Mouse (Mus musculus) neural tube, embryonic 15.5 days (tissue): ENCODE data around the gene Sdc4. TPM values are rescaled to one million over a fixed set of nuclear protein-coding genes. Genes with fewer than 3 reads are reported as not detected.

Experiments used
- ATAC-seq: fragments of 200-750 bp; cut with Nextera tagmentation; 2 replicates; pipeline ENCODE4 v1.8.0; 2017; ENCODE audit warnings: mild to moderate bottlenecking, moderate TSS enrichment, moderate library complexity; ENCODE audit not compliant: low FRiP score
- H3K27ac ChIP-seq: fragments of 300-500 bp; sonication (generic); replicated peaks from 2 replicates; pipeline ENCODE4 v1.5.1; 2015; ENCODE audit warnings: mild to moderate bottlenecking, inconsistent platforms
- H3K27me3 ChIP-seq: fragments of 300-500 bp; sonication (generic); replicated peaks from 2 replicates; pipeline ENCODE4 v1.6.1; 2015; ENCODE audit warnings: inconsistent platforms
- H3K36me3 ChIP-seq: fragments of 300-500 bp; sonication (generic); 2 replicates; pipeline ENCODE4 v1.6.1; 2015; ENCODE audit warnings: inconsistent platforms
- H3K4me1 ChIP-seq: fragments of 300-500 bp; sonication (generic); 2 replicates; pipeline ENCODE4 v1.6.1; 2015; ENCODE audit warnings: inconsistent platforms
- H3K4me2 ChIP-seq: fragments of 300-500 bp; sonication (generic); 2 replicates; pipeline ENCODE4 v1.6.1; 2015; ENCODE audit warnings: inconsistent platforms, mild to moderate bottlenecking, moderate library complexity
- H3K4me3 ChIP-seq: fragments of 300-500 bp; sonication (generic); replicated peaks from 2 replicates; pipeline ENCODE4 v1.5.1; 2015; ENCODE audit warnings: mild to moderate bottlenecking, inconsistent platforms
- H3K9ac ChIP-seq: fragments of 300-500 bp; sonication (generic); replicated peaks from 2 replicates; pipeline ENCODE4 v1.6.1; 2015; ENCODE audit warnings: mild to moderate bottlenecking, inconsistent platforms
- H3K9me3 ChIP-seq: fragments of 300-500 bp; sonication (generic); replicated peaks from 2 replicates; pipeline ENCODE4 v1.6.1; 2016; ENCODE audit warnings: inconsistent platforms
- WGBS: fragments of 180-500 bp; shearing (Covaris S2); methylation state at CpG from one replicate; pipeline ENCODE4 v1.1.7; 2015; ENCODE audit warnings: mixed read lengths; 5-methylcytosine and 5-hydroxymethylcytosine counted together
- polyA plus RNA-seq: library from polyadenylated mRNA; unstranded; fragments of >200 nt; fragmentation: Nextera tagmentation; extraction: Ambion mirVana; gene quantifications from 2 replicates; pipeline ENCODE4 v1.2.1, GENCODE M21; 2015

Gene Sdc4
- polyA plus RNA-seq, 1 experiment from 2014 or later: 9.0 TPM

- ATAC-seq: no peak
- Histone ChIP-seq H3K9ac (no peak overlapping the region), H3K4me3 (peak overlapping the region; percentile 23)
Observed at GRCm38 (mm10) chr2:164414167-164414566, 29.5 kb downstream of the Sdc4 start.

GRCm38 (mm10) chr2:164407708-164408107, 36.0 kb downstream of the Sdc4 start:
- WGBS: 2% methylated on average over 22 of the region's 22 CpGs
- peaks cover 23% of the 10 kb centered on the region for H3K4me1 ChIP-seq
- no peaks in the 10 kb centered on the region for H3K36me3 ChIP-seq
- no peak overlapping the region for H3K4me3 ChIP-seq
- H3K27ac ChIP-seq: no peak overlapping the region
- no peak overlapping the region for H3K4me2 ChIP-seq
- H3K9ac ChIP-seq: no peak overlapping the region
- H3K9me3 ChIP-seq: no peaks in the 10 kb centered on the region
- H3K27me3 ChIP-seq: peaks cover 79% of the 10 kb centered on the region
- no peak for ATAC-seq

More at GRCm38 (mm10) chr2:164414167-164414566, 29.5 kb downstream of the Sdc4 start:
- Histone ChIP-seq H3K27ac (no peak overlapping the region), H3K4me1 (peaks cover 3% of the 10 kb centered on the region; the same call in 1 of the 2 replicates), H3K27me3 (peaks cover 26% of the 10 kb centered on the region), H3K36me3 (no peaks in the 10 kb centered on the region), H3K9me3 (no peaks in the 10 kb centered on the region), H3K4me2 (peak overlapping the region; percentile 49)
- WGBS: 26% methylated on average over 28 of the region's 28 CpGs

- H3K27ac ChIP-seq: no peak overlapping the region
- WGBS: 41% methylated on average over 5 of the region's 5 CpGs
- peaks cover 98% of the 10 kb centered on the region for H3K27me3 ChIP-seq
- no peaks in the 10 kb centered on the region for H3K9me3 ChIP-seq
- H3K4me3 ChIP-seq: no peak overlapping the region
- H3K36me3 ChIP-seq: no peaks in the 10 kb centered on the region
- H3K9ac ChIP-seq: no peak overlapping the region
- peaks cover 29% of the 10 kb centered on the region for H3K4me1 ChIP-seq
- no peak for ATAC-seq
- no peak overlapping the region for H3K4me2 ChIP-seq
Observed at GRCm38 (mm10) chr2:164405519-164405918, 38.2 kb downstream of the Sdc4 start.

GRCm38 (mm10) chr2:164405060-164405459, 38.6 kb downstream of the Sdc4 start, which contains the start of gene Matn4:
Matn4 (minus strand) TSS chr2:164405160.
- peak within 1 kb of the TSS; percentile 61 for H3K4me2 ChIP-seq
- WGBS: 10% methylated on average over 9 of the region's 9 CpGs

GRCm38 (mm10) chr2:164404082-164404990, 39.4 kb downstream of the Sdc4 start:
- WGBS: 2% methylated on average over 44 of the region's 49 CpGs
- H3K4me3 ChIP-seq: peak overlapping the region; percentile 35

More at GRCm38 (mm10) chr2:164405060-164405459, 38.6 kb downstream of the Sdc4 start, which contains the start of gene Matn4:
- Histone ChIP-seq H3K27ac (no peak within 1 kb of the TSS), H3K27me3 (peaks cover 98% of the 10 kb centered on the region), H3K9ac (peak within 1 kb of the TSS; percentile 2), H3K4me3 (peak within 1 kb of the TSS; percentile 35), H3K36me3 (no peaks in the 10 kb centered on the region), H3K4me1 (peaks cover 33% of the 10 kb centered on the region), H3K9me3 (no peaks in the 10 kb centered on the region)
- ATAC-seq: no peak

GRCm38 (mm10) chr2:164403396-164404081, 40.1 kb downstream of the Sdc4 start:
- Histone ChIP-seq H3K4me3 (no peak overlapping the region), H3K4me1 (peaks cover 33% of the 10 kb centered on the region), H3K27me3 (peaks cover 98% of the 10 kb centered on the region), H3K4me2 (peak overlapping the region; percentile 61; the same call in 1 of the 2 replicates), H3K9me3 (no peaks in the 10 kb centered on the region; the same call in 1 of the 2 replicates), H3K27ac (no peak overlapping the region), H3K36me3 (no peaks in the 10 kb centered on the region), H3K9ac (no peak overlapping the region)
- no peak for ATAC-seq
- whole genome bisulfite sequencing: 16% methylated on average over 14 of the region's 14 CpGs

More at GRCm38 (mm10) chr2:164404082-164404990, 39.4 kb downstream of the Sdc4 start:
- Histone ChIP-seq H3K9ac (peak overlapping the region; percentile 2), H3K27ac (no peak overlapping the region), H3K4me2 (peak overlapping the region; percentile 61), H3K36me3 (no peaks in the 10 kb centered on the region), H3K4me1 (peaks cover 33% of the 10 kb centered on the region), H3K9me3 (no peaks in the 10 kb centered on the region), H3K27me3 (peaks cover 98% of the 10 kb centered on the region)
- ATAC-seq: no peak

- Histone ChIP-seq H3K9me3 (no peaks in the 10 kb centered on the region; the same call in 1 of the 2 replicates), H3K36me3 (no peaks in the 10 kb centered on the region), H3K27me3 (peaks cover 91% of the 10 kb centered on the region), H3K4me2 (peak within 1 kb of the TSS; percentile 61; the same call in 1 of the 2 replicates), H3K4me1 (peaks cover 32% of the 10 kb centered on the region), H3K9ac (no peak within 1 kb of the TSS), H3K4me3 (no peak within 1 kb of the TSS), H3K27ac (no peak within 1 kb of the TSS)
- 3% methylated on average over 17 of the region's 17 CpGs for WGBS
- no peak for ATAC-seq
Observed at GRCm38 (mm10) chr2:164402906-164403305, 40.8 kb downstream of the Sdc4 start, which contains the start of gene Rbpjl. Rbpjl (plus strand) TSS chr2:164403141.

GRCm38 (mm10) chr2:164396911-164397310, 46.8 kb downstream of the Sdc4 start:
- H3K4me1 ChIP-seq: peaks cover 10% of the 10 kb centered on the region
- 75% methylated on average over 12 of the region's 12 CpGs for WGBS
- no peaks in the 10 kb centered on the region; the same call in 1 of the 2 replicates for H3K9me3 ChIP-seq
- no peak overlapping the region for H3K9ac ChIP-seq
- H3K27me3 ChIP-seq: peaks cover 38% of the 10 kb centered on the region
- no peak for ATAC-seq
- H3K4me3 ChIP-seq: no peak overlapping the region
- no peaks in the 10 kb centered on the region for H3K36me3 ChIP-seq
- H3K27ac ChIP-seq: no peak overlapping the region
- no peak overlapping the region for H3K4me2 ChIP-seq

GRCm38 (mm10) chr2:164396076-164396475, 47.6 kb downstream of the Sdc4 start:
- Histone ChIP-seq H3K4me3 (no peak overlapping the region), H3K9ac (no peak overlapping the region), H3K36me3 (no peaks in the 10 kb centered on the region), H3K4me1 (peaks cover 10% of the 10 kb centered on the region), H3K4me2 (no peak overlapping the region), H3K27me3 (peaks cover 31% of the 10 kb centered on the region), H3K9me3 (no peaks in the 10 kb centered on the region; the same call in 1 of the 2 replicates), H3K27ac (no peak overlapping the region)
- WGBS: 93% methylated on average over 7 of the region's 7 CpGs
- ATAC-seq: no peak

GRCm38 (mm10) chr2:164393126-164393525, 50.6 kb downstream of the Sdc4 start:
- 78% methylated on average over 29 of the region's 29 CpGs for WGBS

GRCm38 (mm10) chr2:164389499-164389898, 54.2 kb downstream of the Sdc4 start:
- H3K9me3 ChIP-seq: no peaks in the 10 kb centered on the region
- H3K36me3 ChIP-seq: no peaks in the 10 kb centered on the region
- peaks cover 28% of the 10 kb centered on the region for H3K27me3 ChIP-seq
- H3K9ac ChIP-seq: peak overlapping the region; percentile 46
- peak overlapping the region; percentile 82 for H3K4me2 ChIP-seq
- H3K27ac ChIP-seq: peak overlapping the region; percentile 75
- WGBS: under 1% methylated on average over 30 of the region's 30 CpGs
- peak; percentile 77 for ATAC-seq
- H3K4me1 ChIP-seq: peaks cover 26% of the 10 kb centered on the region
- H3K4me3 ChIP-seq: peak overlapping the region; percentile 54

More at GRCm38 (mm10) chr2:164393126-164393525, 50.6 kb downstream of the Sdc4 start:
- no peak overlapping the region for H3K27ac ChIP-seq
- peaks cover 12% of the 10 kb centered on the region for H3K4me1 ChIP-seq
- H3K4me2 ChIP-seq: no peak overlapping the region
- H3K9ac ChIP-seq: no peak overlapping the region
- H3K36me3 ChIP-seq: no peaks in the 10 kb centered on the region
- H3K27me3 ChIP-seq: peaks cover 17% of the 10 kb centered on the region
- no peaks in the 10 kb centered on the region for H3K9me3 ChIP-seq
- H3K4me3 ChIP-seq: no peak overlapping the region
- no peak for ATAC-seq
